Mouse (Mus musculus): ENCODE results near the gene Rgs6.

GRCm38 (mm10) chr12:82603979-82604378 is 15.9 kb downstream of the Rgs6 start:
- no peak for TF ChIP-seq CTCF (IDR thresholded peaks at IDR 0.05; ENCODE audit: extremely low read depth, insufficient read depth, insufficient read length, insufficient replicate concordance)
- no peak for TF ChIP-seq POLR2A (IDR thresholded peaks at IDR 0.05; ENCODE audit: low read depth, low read length)

Measured in spleen, adult 2 months (tissue).